Mouse (Mus musculus) cerebellum, postnatal 4 days (tissue): ENCODE data around the gene Gm9958.

Experiments used
- DNase-seq, 2 experiments: peaks; one replicate each; pipeline ENCODE4 v3.0.0; 2022; ENCODE audit warnings: low spot score in 2 of 2, mixed read lengths in 1 of 2

Gene Gm9958

DNA sequence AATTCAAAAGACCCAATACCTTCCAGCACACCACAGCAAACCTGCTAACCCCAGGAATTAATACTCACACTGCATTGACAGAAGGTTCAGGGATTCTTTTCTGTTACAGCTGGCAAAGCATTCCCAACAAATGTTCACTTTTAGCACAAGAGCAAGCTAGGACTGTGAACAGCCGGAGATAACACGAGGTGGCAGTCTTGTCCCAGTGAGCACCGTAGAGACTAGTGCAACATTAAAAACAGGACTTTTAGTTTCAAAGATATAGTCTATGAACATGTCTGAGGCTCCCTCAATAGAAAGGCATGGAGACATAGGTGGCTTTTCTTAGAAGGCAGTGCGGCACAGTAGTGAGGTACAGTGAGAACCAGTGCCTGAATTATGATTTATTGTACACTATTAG is 38.2 kb downstream of the Gm9958 start:
- no peak for DNase-seq

DNA sequence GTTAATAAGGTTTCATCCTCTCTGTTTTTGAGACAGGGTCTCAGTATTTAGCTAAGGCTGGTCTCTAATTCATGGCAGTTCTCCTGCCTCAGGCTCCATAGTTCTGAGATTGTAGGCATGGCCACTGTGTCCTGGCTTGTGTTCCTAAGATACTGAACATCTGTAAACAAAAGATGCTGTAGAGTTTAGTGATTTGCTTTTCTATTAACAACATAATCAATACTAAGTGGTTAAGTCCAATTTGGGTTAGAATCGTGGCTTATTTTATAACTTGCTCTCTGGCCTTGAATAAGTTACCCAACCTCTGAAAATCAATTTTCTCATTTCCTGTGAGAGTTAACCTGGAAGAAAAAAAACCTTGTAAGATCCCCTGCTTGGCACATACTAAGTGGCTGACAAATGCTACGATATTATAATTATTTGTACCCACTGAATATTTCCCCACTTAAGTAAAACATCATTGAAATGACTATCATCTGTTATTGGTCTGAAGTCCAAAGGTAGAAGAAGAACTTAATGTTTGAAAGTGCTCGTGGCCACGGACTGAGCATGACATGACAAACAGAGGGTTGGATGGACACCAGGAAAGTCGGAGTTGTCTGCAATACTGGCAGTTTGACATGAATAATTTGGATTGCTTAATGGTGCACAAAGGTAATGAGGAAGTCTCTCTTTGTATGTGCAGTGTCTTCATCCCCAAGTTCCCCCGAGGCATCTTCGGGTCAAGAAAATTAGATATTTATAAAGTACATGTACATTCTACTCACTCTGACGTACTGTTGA is 47.3 kb downstream of the Gm9958 start:
- DNase-seq = no peak

DNA sequence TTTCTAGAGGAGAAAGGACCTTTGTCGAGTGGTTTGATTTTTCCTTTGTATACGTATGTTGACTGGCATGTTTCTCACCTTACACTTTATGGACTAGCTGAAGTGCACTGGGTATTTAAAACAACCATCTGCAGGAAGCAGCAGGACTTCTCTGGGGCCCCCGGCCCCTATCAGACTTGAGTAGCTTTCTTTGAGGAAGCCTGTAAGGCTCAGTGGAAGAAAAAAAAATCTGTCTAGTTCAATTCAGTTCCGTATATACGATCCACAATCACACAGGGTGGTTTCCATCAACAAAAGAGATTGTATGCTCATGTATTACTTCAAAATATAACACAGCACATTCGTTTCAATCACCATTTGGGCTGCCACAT is 47.9 kb downstream of the Gm9958 start:
- DNase-seq = no peak
